Mouse (Mus musculus) lung, embryonic 16.5 days (tissue): ENCODE measurements around the gene B3galt6. TPM values are rescaled to one million over a fixed set of nuclear protein-coding genes. Genes with fewer than 3 reads are reported as not detected.
A peak's percentile ranks its signal among the peaks of the same experiment; 100 is the strongest.

Source experiments
- ATAC-seq: fragments of 200-750 bp; cut with Nextera tagmentation; 2 replicates; pipeline ENCODE4 v1.8.0; 2017; ENCODE audit warnings: low read depth, mild to moderate bottlenecking, moderate library complexity
- H3K27ac ChIP-seq: fragments of 300-500 bp; sonication (generic); 2 replicates; pipeline ENCODE4 v1.5.1; 2014; ENCODE audit warnings: mild to moderate bottlenecking, control low read depth, low read length
- H3K27me3 ChIP-seq: fragments of 300-500 bp; sonication (generic); 2 replicates; pipeline ENCODE4 v1.6.1; 2014; ENCODE audit warnings: low read depth, low read length, mixed read lengths; ENCODE audit not compliant: control insufficient read depth, insufficient read depth
- H3K36me3 ChIP-seq: fragments of 300-500 bp; sonication (generic); 2 replicates; pipeline ENCODE4 v1.6.1; 2014; ENCODE audit warnings: low read length; ENCODE audit not compliant: control insufficient read depth, insufficient read depth
- H3K4me1 ChIP-seq: fragments of 300-500 bp; sonication (generic); replicated peaks from 2 replicates; pipeline ENCODE4 v1.6.1; 2014; ENCODE audit warnings: low read length, mixed read lengths; ENCODE audit not compliant: control insufficient read depth, insufficient read depth
- H3K4me2 ChIP-seq: fragments of 300-500 bp; sonication (generic); 2 replicates; pipeline ENCODE4 v1.6.1; 2014; ENCODE audit warnings: low read depth, low read length, control low read depth
- H3K4me3 ChIP-seq: fragments of 300-500 bp; sonication (generic); 2 replicates; pipeline ENCODE4 v1.5.1; 2014; ENCODE audit warnings: mild to moderate bottlenecking, low read length, control low read depth
- H3K9ac ChIP-seq: fragments of 300-500 bp; sonication (generic); 2 replicates; pipeline ENCODE4 v1.6.1; 2014; ENCODE audit warnings: low read length, control low read depth
- H3K9me3 ChIP-seq: fragments of 300-500 bp; sonication (generic); 2 replicates; pipeline ENCODE4 v1.6.1; 2016; ENCODE audit warnings: low read length; ENCODE audit not compliant: control insufficient read depth
- whole genome bisulfite sequencing: fragments of 180-500 bp; shearing (Covaris S2); extraction: QIAGEN DNeasy Blood & Tissue Kit; methylation state at CpG from one replicate; pipeline ENCODE4 v1.1.7; 2014; 5-methylcytosine and 5-hydroxymethylcytosine counted together
- polyA plus RNA-seq: library from polyadenylated mRNA; unstranded; fragments of >200 nt; fragmentation: Nextera tagmentation; extraction: Ambion mirVana; gene quantifications from 2 replicates; pipeline ENCODE4 v1.2.1, GENCODE M21; 2015

B3galt6 gene
- polyA plus RNA-seq, 1 experiment from 2014 or later: 12.8 TPM

GRCm38 (mm10) chr4:156004109-156004508 is 11.7 kb upstream of the B3galt6 start:
- Histone ChIP-seq H3K9me3 (no peaks in the 10 kb centered on the region), H3K4me3 (no peak overlapping the region), H3K9ac (no peak overlapping the region), H3K4me2 (no peak overlapping the region), H3K4me1 (no peaks in the 10 kb centered on the region), H3K27ac (no peak overlapping the region), H3K27me3 (no peaks in the 10 kb centered on the region), H3K36me3 (peaks cover 68% of the 10 kb centered on the region)
- 92% methylated on average over 3 of the region's 3 CpGs for WGBS
- no peak for ATAC-seq

GRCm38 (mm10) chr4:155993606-155994005 is 1.2 kb upstream of the B3galt6 start:
- peak overlapping the region; percentile 75 for H3K4me2 ChIP-seq
- WGBS: 4% methylated on average over 15 of the region's 15 CpGs
- H3K4me1 ChIP-seq: peaks cover 20% of the 10 kb centered on the region
- H3K36me3 ChIP-seq: peaks cover 11% of the 10 kb centered on the region
- H3K27me3 ChIP-seq: no peaks in the 10 kb centered on the region
- no peaks in the 10 kb centered on the region for H3K9me3 ChIP-seq
- peak overlapping the region; percentile 86 for H3K9ac ChIP-seq
- H3K27ac ChIP-seq: peak overlapping the region; percentile 94
- no peak; the same call in 1 of the 2 replicates for ATAC-seq
- H3K4me3 ChIP-seq: peak overlapping the region; percentile 86

GRCm38 (mm10) chr4:155992906-155993547 is 578 bp upstream of the B3galt6 start:
- no peaks in the 10 kb centered on the region for H3K9me3 ChIP-seq
- peak; percentile 91 for ATAC-seq
- peak overlapping the region; percentile 86 for H3K9ac ChIP-seq
- H3K4me1 ChIP-seq: peaks cover 20% of the 10 kb centered on the region
- H3K27me3 ChIP-seq: no peaks in the 10 kb centered on the region
- peak overlapping the region; percentile 75 for H3K4me2 ChIP-seq
- H3K27ac ChIP-seq: peak overlapping the region; percentile 94
- H3K4me3 ChIP-seq: peak overlapping the region; percentile 86
- peaks cover 11% of the 10 kb centered on the region for H3K36me3 ChIP-seq
- under 1% methylated on average over 69 of the region's 70 CpGs for WGBS

GRCm38 (mm10) chr4:155991908-155992230 is 580 bp downstream of the B3galt6 start:
- peak; percentile 1; the same call in 1 of the 2 replicates for ATAC-seq
- Histone ChIP-seq H3K36me3 (peaks cover 7% of the 10 kb centered on the region), H3K4me2 (peak overlapping the region; percentile 99), H3K27me3 (no peaks in the 10 kb centered on the region), H3K9ac (peak overlapping the region; percentile 84), H3K4me1 (peaks cover 20% of the 10 kb centered on the region), H3K9me3 (no peaks in the 10 kb centered on the region), H3K27ac (peak overlapping the region; percentile 95), H3K4me3 (peak overlapping the region; percentile 66)
- 24% methylated on average over 37 of the region's 37 CpGs for WGBS

- 82% methylated on average over 22 of the region's 22 CpGs for WGBS
- H3K4me3 ChIP-seq: peak overlapping the region; percentile 66
- no peak for ATAC-seq
- H3K4me1 ChIP-seq: peaks cover 20% of the 10 kb centered on the region
- peaks cover 2% of the 10 kb centered on the region; the same call in 1 of the 2 replicates for H3K36me3 ChIP-seq
- H3K27ac ChIP-seq: peak overlapping the region; percentile 95; the same call in 1 of the 2 replicates
- peak overlapping the region; percentile 99 for H3K4me2 ChIP-seq
- H3K9me3 ChIP-seq: no peaks in the 10 kb centered on the region
- H3K9ac ChIP-seq: peak overlapping the region; percentile 84
- H3K27me3 ChIP-seq: no peaks in the 10 kb centered on the region
These were observed 1.1 kb downstream of the B3galt6 start for GRCm38 (mm10) chr4:155991211-155991907.

- no peaks in the 10 kb centered on the region for H3K4me1 ChIP-seq
- 18% methylated on average over 2 of the region's 2 CpGs for WGBS
- no peak overlapping the region for H3K27ac ChIP-seq
These were observed 8.7 kb downstream of the B3galt6 start for GRCm38 (mm10) chr4:155983788-155984187.

GRCm38 (mm10) chr4:155981436-155982082 is 10.9 kb downstream of the B3galt6 start:
- Histone ChIP-seq H3K36me3 (no peaks in the 10 kb centered on the region), H3K4me2 (no peak overlapping the region), H3K27me3 (no peaks in the 10 kb centered on the region), H3K27ac (no peak overlapping the region), H3K4me3 (no peak overlapping the region), H3K4me1 (no peaks in the 10 kb centered on the region), H3K9ac (no peak overlapping the region), H3K9me3 (no peaks in the 10 kb centered on the region)
- ATAC-seq: no peak
- WGBS: 62% methylated on average over 12 of the region's 12 CpGs

More at GRCm38 (mm10) chr4:155983788-155984187, 8.7 kb downstream of the B3galt6 start:
- ATAC-seq: no peak
- Histone ChIP-seq H3K27me3 (no peaks in the 10 kb centered on the region), H3K36me3 (no peaks in the 10 kb centered on the region), H3K4me2 (no peak overlapping the region), H3K9me3 (no peaks in the 10 kb centered on the region), H3K9ac (no peak overlapping the region), H3K4me3 (no peak overlapping the region)

- Histone ChIP-seq H3K27ac (no peak overlapping the region), H3K36me3 (no peaks in the 10 kb centered on the region), H3K4me2 (no peak overlapping the region), H3K4me3 (no peak overlapping the region), H3K9me3 (no peaks in the 10 kb centered on the region), H3K4me1 (no peaks in the 10 kb centered on the region), H3K27me3 (no peaks in the 10 kb centered on the region), H3K9ac (no peak overlapping the region)
- 70% methylated on average over 2 of the region's 2 CpGs for WGBS
- ATAC-seq: no peak
These were observed 19.2 kb downstream of the B3galt6 start for GRCm38 (mm10) chr4:155973239-155973638.

- no peak overlapping the region for H3K4me2 ChIP-seq
- WGBS: 59% methylated on average over 6 of the region's 6 CpGs
- no peaks in the 10 kb centered on the region for H3K27me3 ChIP-seq
- ATAC-seq: no peak
- H3K27ac ChIP-seq: no peak overlapping the region
- no peaks in the 10 kb centered on the region for H3K9me3 ChIP-seq
- H3K9ac ChIP-seq: no peak overlapping the region
- no peak overlapping the region for H3K4me3 ChIP-seq
- H3K36me3 ChIP-seq: no peaks in the 10 kb centered on the region
- H3K4me1 ChIP-seq: no peaks in the 10 kb centered on the region
These were observed 19.8 kb downstream of the B3galt6 start for GRCm38 (mm10) chr4:155972651-155973050.
